Mouse (Mus musculus): ENCODE results near the gene Egln2. TPM values are rescaled to one million over a fixed set of nuclear protein-coding genes. Genes with fewer than 3 reads are reported as not detected.

Gene Egln2
- total RNA-seq, 2 experiments from 2014 or later, result 58.6 to 60.1 TPM

- DNase-seq, result no peak
Measured at GRCm38 (mm10) chr7:27177942-27178323, 11.3 kb upstream of the Egln2 start.

DNA sequence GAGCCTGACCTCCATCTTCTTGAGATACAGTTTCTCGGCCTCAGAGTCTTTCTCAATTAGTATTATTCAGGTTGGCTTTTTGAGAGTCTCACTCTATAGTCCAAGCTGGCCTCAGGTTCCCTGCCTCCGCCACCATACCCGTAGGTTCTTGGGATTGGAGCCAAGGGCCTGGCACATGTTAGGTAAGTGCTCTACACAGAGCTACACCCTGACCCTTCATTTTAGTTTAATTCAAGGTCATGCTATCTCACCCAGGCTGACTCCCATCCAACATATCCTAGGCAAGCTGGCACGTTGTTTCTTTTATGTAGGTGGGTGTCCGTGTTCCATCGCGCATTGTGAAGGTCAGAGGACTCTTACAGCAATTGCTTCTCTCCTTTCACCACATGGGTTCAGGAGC, 8.3 kb upstream of the Egln2 start:
- no peak for DNase-seq

DNA sequence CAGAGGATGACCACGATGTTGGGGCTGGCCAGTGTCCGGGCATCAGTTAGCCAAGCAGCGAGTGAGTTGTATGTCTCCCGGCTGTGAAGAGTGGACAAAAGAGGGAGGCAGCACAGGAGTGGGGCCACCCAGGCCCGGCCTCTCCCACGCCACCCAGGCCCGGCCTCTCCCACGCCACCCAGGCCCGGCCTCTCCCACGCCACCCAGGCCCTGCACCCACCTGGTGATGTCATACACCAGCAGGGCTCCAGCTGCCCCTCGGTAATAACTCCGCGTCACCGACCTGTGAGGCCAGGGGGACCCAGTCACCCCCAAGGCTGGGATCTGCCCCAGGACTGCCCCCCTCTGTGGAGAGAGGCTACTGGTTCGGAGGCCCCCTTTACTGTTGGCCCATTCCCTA, 7.9 kb upstream of the Egln2 start:
- DNase-seq, result no peak

- no peak for DNase-seq
Measured at GRCm38 (mm10) chr7:27170981-27171380, 4.4 kb upstream of the Egln2 start.

GRCm38 (mm10) chr7:27168371-27168770, 1.8 kb upstream of the Egln2 start:
- DNase-seq, result no peak

DNA sequence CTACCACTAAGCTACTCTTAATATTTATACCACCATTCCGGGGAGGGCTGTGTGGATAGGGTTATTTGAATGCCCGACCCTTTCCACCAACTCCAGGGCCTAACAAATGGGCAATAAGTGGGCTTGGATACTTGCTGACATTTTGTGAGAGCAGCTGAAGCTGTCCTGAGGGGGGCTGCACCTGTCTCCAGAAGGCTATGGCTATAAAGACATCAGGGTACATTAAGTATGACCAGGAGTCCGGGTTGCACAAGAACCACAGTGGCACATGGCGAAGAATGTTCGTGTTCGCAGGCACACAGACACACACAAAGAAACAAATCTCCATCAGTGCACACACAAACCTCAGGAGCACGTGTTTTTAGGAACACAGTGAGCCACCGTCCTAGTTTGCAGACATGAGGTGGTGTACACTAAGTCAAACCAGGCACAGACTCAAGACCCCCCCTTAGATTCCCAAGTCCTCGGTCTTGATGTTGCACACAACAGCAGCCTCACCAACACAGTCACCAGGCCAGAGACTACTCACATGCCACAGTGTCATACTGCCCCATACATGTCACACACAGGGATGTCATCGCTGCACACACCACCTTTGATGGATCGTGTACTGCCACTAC, 983 bp upstream of the Egln2 start:
- DNase-seq, result no peak

DNA sequence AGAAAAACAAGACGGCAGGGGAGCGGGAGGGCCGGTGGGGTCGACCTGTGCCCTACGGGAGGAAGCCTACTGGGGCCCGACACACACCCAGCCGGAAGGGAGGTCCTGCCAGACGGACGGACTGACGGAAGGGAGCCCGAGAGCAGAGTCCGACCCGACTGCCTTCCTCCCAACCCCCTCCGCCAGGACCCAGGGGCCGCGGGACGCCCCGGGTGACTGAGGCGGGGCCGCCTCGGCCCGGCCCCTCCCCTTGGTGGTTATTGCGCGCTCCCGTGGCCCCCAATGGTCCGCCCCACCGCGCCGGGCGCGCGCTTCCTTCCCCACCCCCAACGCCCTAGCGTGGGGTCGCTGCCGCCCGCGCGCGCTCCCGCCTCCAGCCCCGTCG, 381 bp downstream of the Egln2 start:
- peak; percentile 90 to 94 for DNase-seq

DNA sequence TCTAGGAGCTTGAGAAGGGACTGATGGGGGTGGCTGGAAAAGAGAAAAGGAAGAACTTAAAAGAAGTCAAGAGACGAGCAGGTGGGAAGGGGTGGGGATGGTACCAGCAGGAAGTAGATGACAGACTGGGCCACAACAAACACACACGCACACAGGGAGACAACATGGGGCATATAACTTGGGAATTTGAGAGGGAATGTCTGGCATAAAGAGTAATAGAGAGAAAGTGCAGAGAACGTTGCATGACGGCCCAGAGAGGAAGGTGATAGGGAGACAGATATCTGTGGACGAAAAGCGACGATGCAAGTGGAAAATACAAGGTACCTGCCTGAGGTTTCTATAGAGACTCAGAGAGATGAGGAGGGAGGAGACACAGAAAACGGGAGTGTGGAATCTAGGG, 906 bp downstream of the Egln2 start:
- DNase-seq, result peak in 1 of 2 experiments; percentile 31

DNA sequence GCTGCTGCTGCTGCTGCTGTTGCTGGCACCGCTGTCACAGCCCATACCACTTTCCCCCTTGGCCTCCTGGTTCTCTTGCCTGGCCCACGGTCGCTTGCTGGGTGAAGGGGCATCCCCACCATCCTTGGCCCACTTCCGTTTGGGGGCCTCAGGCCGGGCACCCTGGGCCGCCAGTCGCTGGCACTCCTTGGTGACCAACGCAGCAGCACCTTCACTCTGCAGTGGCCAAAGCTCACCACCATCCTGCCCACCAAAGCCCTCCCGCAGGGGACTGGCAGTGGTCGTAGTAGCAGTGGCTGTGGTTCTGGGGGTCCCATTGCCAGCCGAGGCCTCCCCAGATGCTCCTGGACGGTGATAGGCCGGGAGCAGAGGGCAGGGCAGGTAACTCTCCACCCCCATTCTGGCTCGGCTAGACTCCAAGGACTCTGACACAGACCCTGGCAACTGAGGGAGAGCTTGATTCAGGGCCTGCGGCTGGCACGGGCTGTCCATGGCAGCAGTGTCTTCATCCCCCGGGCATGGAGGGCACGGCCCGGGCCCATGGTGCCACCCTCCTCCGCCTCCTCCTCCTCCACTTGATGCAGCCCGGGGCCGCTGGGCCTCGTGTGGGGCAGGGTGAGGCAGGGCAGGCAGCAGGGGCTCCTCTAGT, 1.5 kb downstream of the Egln2 start:
- DNase-seq, result peak in 1 of 2 experiments; percentile 35

- DNase-seq, result peak in 1 of 2 experiments; percentile 21
Measured at GRCm38 (mm10) chr7:27164112-27164947, 2.3 kb downstream of the Egln2 start.

DNA sequence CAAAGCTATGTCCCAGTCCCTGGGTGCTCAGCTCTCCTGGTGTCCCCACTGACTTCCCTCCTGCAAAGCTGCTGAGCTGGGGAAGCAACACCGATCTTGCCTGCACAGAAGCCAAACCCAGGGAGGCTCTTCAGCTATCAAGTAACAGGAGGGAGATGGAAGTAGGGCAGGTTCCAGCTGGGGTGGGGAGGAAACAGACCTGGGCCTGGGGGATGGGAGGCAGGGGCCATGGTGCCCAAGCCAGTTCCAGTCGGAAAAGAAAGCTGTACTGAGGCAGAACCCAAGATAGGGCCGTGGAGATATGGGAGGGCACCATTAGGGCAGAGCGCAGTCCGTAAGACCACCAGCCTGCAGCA, 3.2 kb downstream of the Egln2 start:
- DNase-seq, result no peak

- DNase-seq, result no peak
Measured at GRCm38 (mm10) chr7:27162780-27163449, 3.7 kb downstream of the Egln2 start.

DNA sequence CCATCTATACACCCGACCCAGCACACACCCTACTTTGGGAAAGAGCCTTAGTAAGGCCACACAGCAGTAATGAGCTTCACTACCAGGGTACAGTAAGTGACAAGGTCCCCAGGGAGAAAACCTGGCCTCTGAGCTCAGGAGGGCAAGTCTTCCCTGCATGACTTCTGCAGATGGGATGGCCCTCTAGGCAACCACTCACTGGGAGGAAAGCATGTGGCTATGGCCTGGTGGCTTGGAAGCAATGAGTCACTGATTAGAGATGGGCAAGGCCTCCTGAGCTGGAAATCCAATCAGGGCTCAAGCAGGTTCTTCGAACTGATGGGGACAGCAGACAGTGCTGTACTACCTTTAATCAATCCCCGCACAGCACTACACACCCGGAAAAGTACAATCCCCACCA, 4.9 kb downstream of the Egln2 start:
- DNase-seq, result peak in 1 of 2 experiments; percentile 61

DNA sequence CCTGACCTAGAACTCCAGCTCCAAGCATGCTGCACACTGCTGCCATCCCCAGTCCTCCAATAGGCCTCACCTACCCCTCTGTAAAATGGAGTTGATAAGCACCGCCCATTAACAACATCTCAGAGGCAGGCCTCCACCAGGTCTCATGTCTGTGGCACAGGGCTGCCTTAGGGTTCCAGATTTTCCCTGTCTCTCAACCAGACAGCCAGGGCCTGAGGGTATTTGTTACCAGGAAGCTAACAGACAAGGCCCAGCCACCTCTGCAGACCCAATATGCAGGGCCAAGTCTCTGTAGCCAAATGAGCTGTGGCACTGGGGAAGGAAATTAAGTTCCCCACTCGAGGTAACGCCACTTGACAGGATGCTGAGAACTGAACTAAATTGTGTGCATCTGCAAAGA, 5.7 kb downstream of the Egln2 start:
- DNase-seq, result no peak

DNA sequence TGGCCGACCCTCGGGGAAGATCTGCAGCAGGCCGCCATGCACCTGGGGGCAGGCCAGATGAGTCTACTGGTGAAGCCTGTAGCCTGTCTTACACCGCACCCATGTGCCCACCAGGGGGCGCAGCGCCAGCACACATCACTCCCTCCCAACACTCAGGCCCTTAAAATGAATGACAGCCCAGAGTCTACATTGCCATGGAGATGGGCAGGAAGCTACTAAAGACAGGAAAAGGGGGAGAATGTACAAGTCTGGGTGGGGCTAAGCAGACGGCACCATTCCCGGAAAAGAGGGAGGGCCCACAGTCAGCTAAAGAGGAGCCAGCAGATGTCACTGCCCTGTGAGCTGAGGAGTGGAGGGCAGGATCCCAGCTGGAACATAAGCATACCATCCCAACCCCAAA, 6.7 kb downstream of the Egln2 start:
- DNase-seq, result peak; percentile 89 to 93

DNA sequence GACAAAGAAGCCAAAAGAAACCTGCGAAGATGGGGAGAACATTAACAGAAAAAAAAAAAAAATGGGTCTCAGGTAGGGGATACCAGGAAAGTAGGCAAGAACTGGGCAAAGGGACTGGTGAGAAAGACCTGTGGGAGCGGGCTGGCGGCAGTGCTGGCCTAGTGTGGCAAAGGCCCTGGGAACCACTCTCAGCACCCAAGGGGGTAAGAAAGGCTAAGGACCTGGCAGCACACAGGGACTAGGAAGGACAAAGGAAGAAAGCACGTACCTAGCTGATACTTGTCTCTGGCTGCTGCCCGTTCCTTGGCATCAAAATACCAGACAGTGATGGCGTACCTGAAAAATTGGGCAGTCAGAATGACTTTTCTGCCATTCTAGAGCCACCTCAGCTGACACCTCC, 7.3 kb downstream of the Egln2 start:
- no peak for DNase-seq

DNA sequence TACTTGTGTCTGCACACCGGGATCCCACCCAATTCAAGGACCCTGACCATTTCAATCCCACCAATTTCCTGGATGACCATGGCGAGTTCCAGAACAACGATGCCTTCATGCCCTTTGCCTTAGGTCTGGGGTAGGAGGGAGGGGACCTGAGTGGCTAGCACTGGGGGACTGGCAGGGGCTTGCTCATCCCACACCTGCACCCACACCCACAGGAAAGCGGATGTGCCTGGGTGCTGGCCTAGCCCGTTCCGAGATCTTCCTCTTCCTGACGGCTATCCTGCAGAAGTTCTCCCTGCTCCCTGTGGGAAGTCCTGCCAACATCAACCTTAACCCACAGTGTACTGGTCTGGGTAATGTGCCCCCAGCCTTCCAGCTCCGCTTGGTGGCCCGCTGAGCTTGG, 8.4 kb downstream of the Egln2 start:
- DNase-seq, result no peak

DNA sequence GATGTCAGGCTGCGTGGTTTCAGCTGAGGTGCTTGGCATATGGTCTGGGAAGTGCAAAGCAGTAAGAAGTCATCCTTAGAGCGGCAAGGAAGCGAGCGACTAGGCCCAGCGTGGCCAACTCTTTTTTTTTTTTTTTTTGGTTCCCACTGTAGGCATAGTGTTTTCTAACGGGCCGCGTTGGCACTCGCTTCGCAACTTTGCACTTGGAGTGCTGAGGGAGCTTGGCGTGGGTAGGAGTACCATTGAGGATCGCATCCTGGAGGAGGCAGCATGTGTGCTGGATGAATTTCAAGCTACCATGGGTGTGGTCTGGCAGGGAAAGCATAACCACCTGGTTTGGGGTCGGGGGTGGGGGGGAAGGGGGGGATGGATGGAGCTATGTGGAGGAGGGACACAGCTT, 10.6 kb downstream of the Egln2 start:
- DNase-seq, result no peak

GRCm38 (mm10) chr7:27153205-27153764, 13.3 kb downstream of the Egln2 start, which contains the start of gene Cyp2t4:
Gene Cyp2t4, plus strand, starts transcription at chr7:27153714.
- peak; percentile 53 to 82 for DNase-seq

- DNase-seq, result no peak
Measured at GRCm38 (mm10) chr7:27136410-27136996, 30.1 kb downstream of the Egln2 start.

DNA sequence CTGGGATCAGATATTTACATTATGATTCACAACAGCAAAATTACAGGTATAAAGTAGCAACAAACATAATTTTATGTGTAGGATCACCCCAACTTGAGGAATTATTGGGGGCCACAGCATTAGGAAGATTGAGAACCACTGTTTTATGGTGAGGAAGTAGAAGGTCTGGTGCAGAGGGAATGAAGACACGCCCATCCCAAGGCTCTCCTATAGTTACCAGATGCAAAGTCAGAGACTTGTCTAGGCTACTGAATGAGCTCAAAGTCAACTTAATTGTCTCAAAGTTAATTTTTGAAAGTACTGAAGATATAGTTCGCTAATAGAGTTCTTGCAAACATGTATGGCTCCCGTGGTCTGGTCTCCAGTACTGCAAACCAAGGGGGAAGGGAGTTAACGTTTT, 32.8 kb downstream of the Egln2 start:
- no peak for DNase-seq

GRCm38 (mm10) chr7:27133156-27133555, 33.4 kb downstream of the Egln2 start:
- DNase-seq, result peak in 1 of 2 experiments; percentile 14
